Mouse (Mus musculus) intestine, postnatal 0 days (tissue): ENCODE results near the gene Srp68. TPM values are rescaled to one million over a fixed set of nuclear protein-coding genes. Genes with fewer than 3 reads are reported as not detected.

Source experiments
- ATAC-seq: fragments of 200-750 bp; cut with Nextera tagmentation; 2 replicates; pipeline ENCODE4 v1.8.0; 2017; ENCODE audit warnings: mild to moderate bottlenecking, moderate TSS enrichment, moderate library complexity
- H3K27ac ChIP-seq: fragments of 300-500 bp; sonication (generic); 2 replicates; pipeline ENCODE4 v1.5.1; 2014; ENCODE audit warnings: mild to moderate bottlenecking, low read depth, low read length, moderate library complexity
- H3K27me3 ChIP-seq: fragments of 300-500 bp; sonication (generic); replicated peaks from 2 replicates; pipeline ENCODE4 v1.6.1; 2014; ENCODE audit warnings: low read length, mixed read lengths; ENCODE audit not compliant: control insufficient read depth, insufficient read depth
- H3K36me3 ChIP-seq: fragments of 300-500 bp; sonication (generic); 2 replicates; pipeline ENCODE4 v1.6.1; 2014; ENCODE audit warnings: mild to moderate bottlenecking, moderate library complexity; ENCODE audit not compliant: control insufficient read depth, insufficient read depth
- H3K4me1 ChIP-seq: fragments of 300-500 bp; sonication (generic); replicated peaks from 2 replicates; pipeline ENCODE4 v1.6.1; 2014; ENCODE audit warnings: antibody characterized with exemption, low read length, mixed read lengths; ENCODE audit not compliant: control insufficient read depth, insufficient read depth
- H3K4me2 ChIP-seq: fragments of 300-500 bp; sonication (generic); replicated peaks from 2 replicates; pipeline ENCODE4 v1.6.1; 2014; ENCODE audit warnings: low read depth, mild to moderate bottlenecking, moderate library complexity
- H3K4me3 ChIP-seq: fragments of 300-500 bp; sonication (generic); 2 replicates; pipeline ENCODE4 v1.5.1; 2014; ENCODE audit warnings: low read depth, low read length
- H3K9ac ChIP-seq: fragments of 300-500 bp; sonication (generic); 2 replicates; pipeline ENCODE4 v1.6.1; 2014; ENCODE audit warnings: mild to moderate bottlenecking, low read depth, low read length
- H3K9me3 ChIP-seq: fragments of 300-500 bp; sonication (generic); 2 replicates; pipeline ENCODE4 v1.6.1; 2016; ENCODE audit warnings: mixed run types; ENCODE audit not compliant: control insufficient read depth
- CTCF ChIP-seq: sonication (generic); IDR thresholded peaks from 2 replicates; pipeline ENCODE4 v1.5.1; 2016; ENCODE audit warnings: low read depth, mild to moderate bottlenecking, control low read depth, antibody characterized with exemption, moderate library complexity
- WGBS: fragments of 180-500 bp; shearing (Covaris S2); extraction: QIAGEN DNeasy Blood & Tissue Kit; methylation state at CpG from one replicate; pipeline ENCODE4 v1.1.7; 2014; 5-methylcytosine and 5-hydroxymethylcytosine counted together
- polyA plus RNA-seq: library from polyadenylated mRNA; unstranded; fragments of >200 nt; fragmentation: Nextera tagmentation; extraction: Ambion mirVana; gene quantifications from 2 replicates; pipeline ENCODE4 v1.2.1, GENCODE M21; 2015

Gene Srp68
- polyA plus RNA-seq, 1 experiment from 2014 or later = 45.2 TPM

DNA sequence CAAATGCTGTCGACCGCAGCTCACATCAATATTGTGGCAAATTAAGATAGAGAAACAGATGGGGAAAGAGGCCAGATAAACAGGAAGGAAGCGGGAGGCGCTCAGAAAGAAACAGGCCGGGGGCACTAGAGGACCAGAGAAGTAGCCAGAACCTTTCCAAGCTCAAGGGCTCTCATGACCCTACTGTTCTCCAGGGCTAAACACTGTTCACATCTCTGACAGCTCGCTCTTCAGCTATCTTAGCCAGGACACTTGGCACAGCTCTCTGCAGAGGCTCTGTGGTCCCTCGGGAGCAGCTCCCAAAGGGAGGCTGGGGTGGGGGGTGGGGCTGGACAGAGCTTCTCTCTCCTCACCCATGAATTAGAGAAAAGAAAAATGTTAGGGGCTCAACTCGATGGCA lies 16.5 kb upstream of the Srp68 start:
- ATAC-seq = no peak
- Histone ChIP-seq H3K9me3 (no peaks in the 10 kb centered on the region), H3K4me3 (no peak overlapping the region), H3K4me1 (0 out of 2 replicates have a peak, but pooled peaks cover 4% of the 10 kb centered on the region), H3K9ac (no peak overlapping the region), H3K27me3 (no peaks in the 10 kb centered on the region), H3K27ac (peak overlapping the region; percentile 11), H3K4me2 (no peak overlapping the region), H3K36me3 (peaks cover 51% of the 10 kb centered on the region)
- WGBS = 69% methylated on average over 8 of the region's 8 CpGs
- TF ChIP-seq CTCF = no peak

GRCm38 (mm10) chr11:116287351-116287750 lies 13.3 kb upstream of the Srp68 start:
- no peak for TF ChIP-seq CTCF
- no peaks in the 10 kb centered on the region for H3K9me3 ChIP-seq
- no peak overlapping the region for H3K4me3 ChIP-seq
- 76% methylated on average over 5 of the region's 5 CpGs for WGBS
- H3K27ac ChIP-seq = no peak overlapping the region; the same call in 1 of the 2 replicates
- ATAC-seq = no peak
- H3K4me1 ChIP-seq = no peaks in the 10 kb centered on the region
- peaks cover 27% of the 10 kb centered on the region for H3K27me3 ChIP-seq
- no peak overlapping the region for H3K4me2 ChIP-seq
- no peak overlapping the region for H3K9ac ChIP-seq
- peaks cover 34% of the 10 kb centered on the region for H3K36me3 ChIP-seq

DNA sequence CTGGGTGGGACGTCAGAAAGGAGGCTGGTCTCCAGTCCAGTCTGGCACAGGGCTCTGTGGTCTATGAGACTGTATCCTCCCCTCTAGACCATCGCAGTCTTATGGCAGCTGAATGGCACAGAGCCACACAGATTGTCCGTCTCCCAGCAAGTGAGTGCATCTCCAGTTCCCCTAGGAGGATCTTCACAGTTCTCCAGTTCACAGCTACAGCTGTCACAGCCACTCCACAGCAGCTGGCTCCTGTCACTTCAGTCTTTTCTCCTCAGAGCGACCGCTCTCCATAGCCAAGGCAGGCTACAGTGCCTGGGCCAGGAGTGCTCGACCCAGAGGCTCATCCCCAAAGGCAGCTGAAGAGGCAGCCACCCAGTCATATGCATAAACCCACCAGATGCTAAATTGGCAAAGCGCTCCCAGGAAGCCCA lies 11.8 kb upstream of the Srp68 start:
- Histone ChIP-seq H3K4me2 (no peak overlapping the region), H3K4me3 (no peak overlapping the region), H3K36me3 (peaks cover 21% of the 10 kb centered on the region), H3K9ac (no peak overlapping the region), H3K4me1 (no peaks in the 10 kb centered on the region), H3K27me3 (peaks cover 42% of the 10 kb centered on the region), H3K9me3 (no peaks in the 10 kb centered on the region), H3K27ac (no peak overlapping the region)
- ATAC-seq = no peak
- WGBS = 61% methylated on average over 7 of the region's 7 CpGs
- no peak for TF ChIP-seq CTCF

- 45% methylated on average over 6 of the region's 6 CpGs for WGBS
- peaks cover 52% of the 10 kb centered on the region for H3K27me3 ChIP-seq
- H3K9me3 ChIP-seq = no peaks in the 10 kb centered on the region
- no peak overlapping the region for H3K27ac ChIP-seq
- H3K4me2 ChIP-seq = no peak overlapping the region
- H3K4me3 ChIP-seq = no peak overlapping the region
- TF ChIP-seq CTCF = no peak
- H3K36me3 ChIP-seq = peaks cover 8% of the 10 kb centered on the region
- no peaks in the 10 kb centered on the region for H3K4me1 ChIP-seq
- ATAC-seq = no peak
- H3K9ac ChIP-seq = no peak overlapping the region
These were observed 10.0 kb upstream of the Srp68 start for GRCm38 (mm10) chr11:116283982-116284381.

- H3K9me3 ChIP-seq = no peaks in the 10 kb centered on the region
- H3K27ac ChIP-seq = no peak overlapping the region
- no peaks in the 10 kb centered on the region for H3K4me1 ChIP-seq
- H3K4me3 ChIP-seq = no peak overlapping the region
- WGBS = 9% methylated on average over 48 of the region's 48 CpGs
- H3K9ac ChIP-seq = no peak overlapping the region
- H3K27me3 ChIP-seq = peaks cover 52% of the 10 kb centered on the region
- no peaks in the 10 kb centered on the region; the same call in 1 of the 2 replicates for H3K36me3 ChIP-seq
- no peak overlapping the region for H3K4me2 ChIP-seq
- no peak for TF ChIP-seq CTCF
- no peak for ATAC-seq
These were observed 9.0 kb upstream of the Srp68 start for GRCm38 (mm10) chr11:116282912-116283521.

- peak; percentile 50 for TF ChIP-seq CTCF
- H3K4me1 ChIP-seq = no peaks in the 10 kb centered on the region
- ATAC-seq = no peak
- H3K36me3 ChIP-seq = no peaks in the 10 kb centered on the region; the same call in 1 of the 2 replicates
- peaks cover 52% of the 10 kb centered on the region for H3K27me3 ChIP-seq
- peak overlapping the region; percentile 63 for H3K4me2 ChIP-seq
- H3K4me3 ChIP-seq = peak overlapping the region; percentile 9; the same call in 1 of the 2 replicates
- H3K9me3 ChIP-seq = no peaks in the 10 kb centered on the region
- 3% methylated on average over 11 of the region's 11 CpGs for WGBS
- H3K9ac ChIP-seq = no peak overlapping the region
- no peak overlapping the region for H3K27ac ChIP-seq
These were observed 8.1 kb upstream of the Srp68 start for GRCm38 (mm10) chr11:116282089-116282488.

GRCm38 (mm10) chr11:116281671-116282070 lies 7.7 kb upstream of the Srp68 start:
- Histone ChIP-seq H3K9me3 (no peaks in the 10 kb centered on the region), H3K27me3 (peaks cover 52% of the 10 kb centered on the region), H3K4me1 (no peaks in the 10 kb centered on the region), H3K36me3 (no peaks in the 10 kb centered on the region; the same call in 1 of the 2 replicates), H3K9ac (peak overlapping the region; percentile 11; the same call in 1 of the 2 replicates), H3K4me2 (peak overlapping the region; percentile 63), H3K4me3 (peak overlapping the region; percentile 38), H3K27ac (no peak overlapping the region)
- 2% methylated on average over 18 of the region's 18 CpGs for WGBS
- no peak for ATAC-seq
- TF ChIP-seq CTCF = no peak
